Mouse (Mus musculus): ENCODE measurements at regions not wholly inside any gene's neighbourhood (a gene's known extent, or its start where the extent isn't known, plus 50 kb on each side); places are given as distances from the start of the nearest gene placed in this dataset.
"Not testable (repeated sequence)": the region's sequence is repeated elsewhere in the genome, so short reads cannot be mapped to it uniquely, and the experiment has no call there.

- no peak for DNase-seq
Measured at GRCm38 (mm10) chr8:89514270-89514669, 470.3 kb upstream of the Sall1 start.

GRCm38 (mm10) chr8:89507639-89508038 is 463.7 kb upstream of the Sall1 start:
- no peak for DNase-seq

GRCm38 (mm10) chr8:89503545-89504234 is 459.7 kb upstream of the Sall1 start:
- DNase-seq: no peak

- DNase-seq: no peak
Measured at GRCm38 (mm10) chr8:89503030-89503429, 459.1 kb upstream of the Sall1 start.

- DNase-seq: no peak
Measured at GRCm38 (mm10) chr8:89501756-89502155, 457.8 kb upstream of the Sall1 start.

GRCm38 (mm10) chr8:89499831-89500230 is 455.9 kb upstream of the Sall1 start:
- DNase-seq: no peak

- DNase-seq: no peak
Measured at GRCm38 (mm10) chr8:89498088-89498695, 454.2 kb upstream of the Sall1 start.

- DNase-seq: no peak
Measured at GRCm38 (mm10) chr8:89492336-89492735, 448.4 kb upstream of the Sall1 start.

- not testable (repeated sequence) for DNase-seq
Measured at GRCm38 (mm10) chr8:89482481-89482880, 438.5 kb upstream of the Sall1 start.

- no peak for DNase-seq
Measured at GRCm38 (mm10) chr8:89476930-89477329, 433.0 kb upstream of the Sall1 start.

GRCm38 (mm10) chr8:89471116-89471515 is 427.2 kb upstream of the Sall1 start:
- DNase-seq: no peak

GRCm38 (mm10) chr8:89468782-89469220 is 424.8 kb upstream of the Sall1 start:
- no peak for DNase-seq

GRCm38 (mm10) chr8:89465211-89465753 is 421.3 kb upstream of the Sall1 start:
- DNase-seq: no peak

- DNase-seq: no peak
Measured at GRCm38 (mm10) chr8:89456517-89456916, 412.6 kb upstream of the Sall1 start.

- no peak for DNase-seq
Measured at GRCm38 (mm10) chr8:89455731-89456130, 411.8 kb upstream of the Sall1 start.

- no peak for DNase-seq
Measured at GRCm38 (mm10) chr8:89454197-89454596, 410.2 kb upstream of the Sall1 start.

GRCm38 (mm10) chr8:89453724-89454123 is 409.8 kb upstream of the Sall1 start:
- DNase-seq: no peak

- no peak for DNase-seq
Measured at GRCm38 (mm10) chr8:89444466-89444865, 400.5 kb upstream of the Sall1 start.

GRCm38 (mm10) chr8:89439304-89439703 is 395.3 kb upstream of the Sall1 start:
- DNase-seq: no peak

- no peak for DNase-seq
Measured at GRCm38 (mm10) chr8:89426969-89427368, 383.0 kb upstream of the Sall1 start.

- DNase-seq: no peak
Measured at GRCm38 (mm10) chr8:89415287-89415686, 371.3 kb upstream of the Sall1 start.

GRCm38 (mm10) chr8:89412500-89412899 is 368.5 kb upstream of the Sall1 start:
- no peak for DNase-seq

- no peak for DNase-seq
Measured at GRCm38 (mm10) chr8:89412046-89412445, 368.1 kb upstream of the Sall1 start.

- no peak for DNase-seq
Measured at GRCm38 (mm10) chr8:89406688-89407087, 362.7 kb upstream of the Sall1 start.

All from thymus, postnatal 25 days (tissue).